Mouse (Mus musculus) lung, embryonic 14.5 days (tissue): ENCODE data around the gene Treml1. TPM values are rescaled to one million over a fixed set of nuclear protein-coding genes. Genes with fewer than 3 reads are reported as not detected.
A peak's percentile ranks its signal among the peaks of the same experiment; 100 is the strongest.

Source experiments
- ATAC-seq: fragments of 200-750 bp; cut with Nextera tagmentation; 2 replicates; pipeline ENCODE4 v1.8.0; 2017; ENCODE audit warnings: mild to moderate bottlenecking, moderate TSS enrichment, moderate library complexity; ENCODE audit not compliant: insufficient read depth
- DNase-seq: peaks from one replicate; pipeline ENCODE4 v3.0.0-alpha.2; 2015
- H3K27ac ChIP-seq: fragments of 300-500 bp; sonication (generic); 2 replicates; pipeline ENCODE4 v1.5.1; 2014; ENCODE audit warnings: low read depth, mild to moderate bottlenecking, moderate library complexity
- H3K27me3 ChIP-seq: fragments of 300-500 bp; sonication (generic); 2 replicates; pipeline ENCODE4 v1.6.1; 2014; ENCODE audit warnings: low read length, control low read depth; ENCODE audit not compliant: insufficient read depth
- H3K36me3 ChIP-seq: fragments of 300-500 bp; sonication (generic); 2 replicates; pipeline ENCODE4 v1.6.1; 2014; ENCODE audit warnings: control low read depth; ENCODE audit not compliant: insufficient read depth
- H3K4me1 ChIP-seq: fragments of 300-500 bp; sonication (generic); 2 replicates; pipeline ENCODE4 v1.6.1; 2014; ENCODE audit warnings: antibody characterized with exemption, control low read depth; ENCODE audit not compliant: insufficient read depth
- H3K4me2 ChIP-seq: fragments of 300-500 bp; sonication (generic); 2 replicates; pipeline ENCODE4 v1.6.1; 2014; ENCODE audit warnings: mild to moderate bottlenecking
- H3K4me3 ChIP-seq: fragments of 300-500 bp; sonication (generic); 2 replicates; pipeline ENCODE4 v1.5.1; 2014; ENCODE audit warnings: low read depth, low read length
- H3K9ac ChIP-seq: fragments of 300-500 bp; sonication (generic); 2 replicates; pipeline ENCODE4 v1.6.1; 2014
- H3K9me3 ChIP-seq: fragments of 300-500 bp; sonication (generic); 2 replicates; pipeline ENCODE4 v1.6.1; 2016; ENCODE audit warnings: low read depth, low read length, control low read depth
- CTCF ChIP-seq: IDR thresholded peaks from 2 replicates; pipeline ENCODE4 v1.5.1; 2016; ENCODE audit warnings: antibody characterized with exemption, low read depth
- WGBS: fragments of 180-500 bp; shearing (Covaris S2); extraction: QIAGEN DNeasy Blood & Tissue Kit; methylation state at CpG from one replicate; pipeline ENCODE4 v1.1.7; 2014; 5-methylcytosine and 5-hydroxymethylcytosine counted together
- polyA plus RNA-seq: library from polyadenylated mRNA; unstranded; fragments of >200 nt; fragmentation: Nextera tagmentation; extraction: Ambion mirVana; gene quantifications from 2 replicates; pipeline ENCODE4 v1.2.1, GENCODE M21; 2014

Gene Treml1
- polyA plus RNA-seq, 1 experiment from 2014 or later: 3.1 TPM

GRCm38 (mm10) chr17:48371621-48372020, 11.9 kb downstream of the Treml1 start:
- Histone ChIP-seq H3K27ac (no peak overlapping the region), H3K27me3 (no peaks in the 10 kb centered on the region), H3K9me3 (no peaks in the 10 kb centered on the region), H3K36me3 (no peaks in the 10 kb centered on the region), H3K4me1 (no peaks in the 10 kb centered on the region), H3K4me2 (no peak overlapping the region), H3K9ac (no peak overlapping the region), H3K4me3 (no peak overlapping the region)
- ATAC-seq (no peak), DNase-seq (no peak)
- no peak for TF ChIP-seq CTCF

- H3K4me1 ChIP-seq: no peaks in the 10 kb centered on the region
- no peaks in the 10 kb centered on the region for H3K9me3 ChIP-seq
- H3K4me3 ChIP-seq: no peak overlapping the region
- no peak overlapping the region for H3K9ac ChIP-seq
- H3K27me3 ChIP-seq: no peaks in the 10 kb centered on the region
- no peak for TF ChIP-seq CTCF
- no peak overlapping the region for H3K27ac ChIP-seq
- H3K36me3 ChIP-seq: no peaks in the 10 kb centered on the region
- no peak overlapping the region for H3K4me2 ChIP-seq
- ATAC-seq (no peak), DNase-seq (no peak)
- WGBS: 72% methylated on average over 8 of the region's 8 CpGs
Measured at GRCm38 (mm10) chr17:48372987-48373386, 13.3 kb downstream of the Treml1 start.

- no peak overlapping the region for H3K27ac ChIP-seq
- no peaks in the 10 kb centered on the region for H3K9me3 ChIP-seq
- DNase-seq (no peak), ATAC-seq (no peak)
- no peak overlapping the region for H3K4me3 ChIP-seq
- TF ChIP-seq CTCF: no peak
- no peak overlapping the region for H3K4me2 ChIP-seq
- no peaks in the 10 kb centered on the region for H3K4me1 ChIP-seq
- no peaks in the 10 kb centered on the region for H3K27me3 ChIP-seq
- no peak overlapping the region for H3K9ac ChIP-seq
- 85% methylated on average over 1 of the region's 1 CpGs for WGBS
- H3K36me3 ChIP-seq: no peaks in the 10 kb centered on the region
Measured at GRCm38 (mm10) chr17:48376102-48376501, 16.4 kb downstream of the Treml1 start.

GRCm38 (mm10) chr17:48379050-48379449, 19.3 kb downstream of the Treml1 start:
- Histone ChIP-seq H3K4me1 (no peaks in the 10 kb centered on the region), H3K4me3 (no peak overlapping the region), H3K27me3 (no peaks in the 10 kb centered on the region), H3K27ac (no peak overlapping the region), H3K9me3 (no peaks in the 10 kb centered on the region), H3K4me2 (no peak overlapping the region), H3K36me3 (no peaks in the 10 kb centered on the region), H3K9ac (no peak overlapping the region)
- TF ChIP-seq CTCF: no peak
- no peak for DNase-seq
- ATAC-seq: no peak

- no peak for TF ChIP-seq CTCF
- Histone ChIP-seq H3K9ac (no peak overlapping the region), H3K36me3 (peaks cover 53% of the 10 kb centered on the region), H3K9me3 (no peaks in the 10 kb centered on the region), H3K4me3 (no peak overlapping the region), H3K27ac (no peak overlapping the region), H3K4me1 (no peaks in the 10 kb centered on the region), H3K4me2 (no peak overlapping the region), H3K27me3 (no peaks in the 10 kb centered on the region)
- 70% methylated on average over 2 of the region's 2 CpGs for WGBS
- 0 out of 2 replicates have a peak, but pooled peaks have one; percentile 24 for ATAC-seq
- no peak for DNase-seq
Measured at GRCm38 (mm10) chr17:48385786-48386461, 26.2 kb downstream of the Treml1 start.

- WGBS: 91% methylated on average over 2 of the region's 2 CpGs
- H3K4me3 ChIP-seq: no peak overlapping the region
- ATAC-seq (no peak), DNase-seq (no peak)
- TF ChIP-seq CTCF: no peak
- peaks cover 81% of the 10 kb centered on the region for H3K36me3 ChIP-seq
- no peaks in the 10 kb centered on the region for H3K4me1 ChIP-seq
- no peak overlapping the region for H3K27ac ChIP-seq
- no peak overlapping the region for H3K9ac ChIP-seq
- no peaks in the 10 kb centered on the region for H3K27me3 ChIP-seq
- no peaks in the 10 kb centered on the region for H3K9me3 ChIP-seq
- no peak overlapping the region for H3K4me2 ChIP-seq
Measured at GRCm38 (mm10) chr17:48388666-48389065, 28.9 kb downstream of the Treml1 start.

- DNase-seq (no peak), ATAC-seq (no peak)
- TF ChIP-seq CTCF: no peak
- Histone ChIP-seq H3K4me3 (no peak overlapping the region), H3K4me1 (no peaks in the 10 kb centered on the region), H3K4me2 (no peak overlapping the region), H3K27me3 (no peaks in the 10 kb centered on the region), H3K36me3 (peaks cover 89% of the 10 kb centered on the region), H3K9me3 (no peaks in the 10 kb centered on the region), H3K27ac (no peak overlapping the region), H3K9ac (no peak overlapping the region)
- 92% methylated on average over 5 of the region's 5 CpGs for WGBS
Measured at GRCm38 (mm10) chr17:48389442-48389841, 29.7 kb downstream of the Treml1 start.
